Comparison of ENCODE assay signal across 3 mouse cellular contexts in genomic region chr10:128615798-128616448, GRCm38 (mm10). TPM values are rescaled to one million over a fixed set of nuclear protein-coding genes. Genes with fewer than 3 reads are reported as not detected.
"Had no signal": no experiment of that assay in that cellular context is flagged by ENCODE, and none has a peak within 500 bp of the region (broad histone marks: within the 10 kb centered on the region; RNA-seq: fewer than 3 reads in every experiment).

No protein-coding gene starts in this region.

RNA-seq across cellular contexts. Expression of gene Ikzf4, which starts 29.9 kb away (rescaled TPM):
- total RNA-seq: megakaryocyte, adult 5-6 weeks; monocyte, adult 5-6 weeks had no signal
- polyA plus RNA-seq: macrophage had no signal
